Mouse (Mus musculus): ENCODE measurements around the gene Zfp981.
"Not testable (repeated sequence)": the region's sequence is repeated elsewhere in the genome, so short reads cannot be mapped to it uniquely, and the experiment has no call there.

Gene Zfp981

GRCm38 (mm10) chr4:146501727-146502126, at the start of gene Zfp981:
TSS of gene Zfp981 (plus strand) at chr4:146502027.
- DNase-seq: not testable (repeated sequence)

- not testable (repeated sequence) for DNase-seq
Observed at GRCm38 (mm10) chr4:146452576-146452975, 49.3 kb upstream of the Zfp981 start.

GRCm38 (mm10) chr4:146454170-146454569, 47.7 kb upstream of the Zfp981 start:
- DNase-seq: not testable (repeated sequence)

- no peak for DNase-seq
Observed at GRCm38 (mm10) chr4:146454896-146455295, 46.9 kb upstream of the Zfp981 start.

- no peak for DNase-seq
Observed at GRCm38 (mm10) chr4:146455321-146455721, 46.5 kb upstream of the Zfp981 start.

GRCm38 (mm10) chr4:146456061-146456726, 45.6 kb upstream of the Zfp981 start:
- DNase-seq: no peak

GRCm38 (mm10) chr4:146457126-146457525, 44.7 kb upstream of the Zfp981 start:
- DNase-seq: no peak

GRCm38 (mm10) chr4:146457720-146458119, 44.1 kb upstream of the Zfp981 start:
- DNase-seq: no peak

- not testable (repeated sequence) for DNase-seq
Observed at GRCm38 (mm10) chr4:146459822-146460221, 42.0 kb upstream of the Zfp981 start.

- DNase-seq: not testable (repeated sequence)
Observed at GRCm38 (mm10) chr4:146460685-146461084, 41.1 kb upstream of the Zfp981 start.

GRCm38 (mm10) chr4:146463649-146464351, 38.0 kb upstream of the Zfp981 start:
- DNase-seq: not testable (repeated sequence)

- not testable (repeated sequence) for DNase-seq
Observed at GRCm38 (mm10) chr4:146469984-146470383, 31.8 kb upstream of the Zfp981 start.

- not testable (repeated sequence) for DNase-seq
Observed at GRCm38 (mm10) chr4:146474181-146474580, 27.6 kb upstream of the Zfp981 start.

GRCm38 (mm10) chr4:146474716-146475676, 26.8 kb upstream of the Zfp981 start:
- not testable (repeated sequence) for DNase-seq

- DNase-seq: not testable (repeated sequence)
Observed at GRCm38 (mm10) chr4:146476260-146476659, 25.6 kb upstream of the Zfp981 start.

GRCm38 (mm10) chr4:146476959-146477358, 24.9 kb upstream of the Zfp981 start:
- not testable (repeated sequence) for DNase-seq

- not testable (repeated sequence) for DNase-seq
Observed at GRCm38 (mm10) chr4:146480376-146481096, 21.3 kb upstream of the Zfp981 start.

GRCm38 (mm10) chr4:146482546-146482945, 19.3 kb upstream of the Zfp981 start:
- not testable (repeated sequence) for DNase-seq

- not testable (repeated sequence) for DNase-seq
Observed at GRCm38 (mm10) chr4:146483571-146484280, 18.1 kb upstream of the Zfp981 start.

GRCm38 (mm10) chr4:146484676-146485075, 17.2 kb upstream of the Zfp981 start:
- not testable (repeated sequence) for DNase-seq

GRCm38 (mm10) chr4:146485183-146485939, 16.5 kb upstream of the Zfp981 start:
- DNase-seq: not testable (repeated sequence)
